Comparison of ENCODE assay signal across 17 mouse cellular contexts in the genomic region with DNA sequence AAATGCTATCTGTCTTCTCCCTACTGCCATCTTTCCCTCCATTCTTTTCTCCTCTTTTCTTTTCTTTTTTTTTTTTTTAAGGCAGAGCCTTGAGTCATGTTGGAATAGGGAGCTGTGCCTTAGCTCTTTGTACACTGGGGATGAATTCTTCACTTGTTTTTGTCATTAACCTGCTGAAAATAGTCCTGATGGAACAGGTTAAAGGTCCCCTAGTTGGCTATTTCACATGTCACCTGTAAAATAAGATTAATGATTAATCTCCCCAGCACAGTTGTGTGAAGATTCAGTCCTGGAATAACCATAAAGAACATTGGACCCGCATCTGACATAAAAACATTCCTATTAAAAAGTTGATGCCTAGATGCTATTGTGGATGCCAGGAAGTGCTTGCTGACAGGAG.
"Had no signal": no experiment of that assay in that cellular context is flagged by ENCODE, and none has a peak within 500 bp of the region (broad histone marks: within the 10 kb centered on the region; RNA-seq: fewer than 3 reads in every experiment).

No protein-coding gene starts in this region.

- H3K4me3 ChIP-seq: limb, embryonic 10.5 days; limb, embryonic 13.5 days; liver, embryonic 15.5 days; midbrain, embryonic 13.5 days had no signal

- DNase-seq: lung, adult 2 months; lung, postnatal 14 days; right cerebral cortex, adult 18-20 months; right cerebral cortex, postnatal 14 days; right cerebral cortex, postnatal 4 days; thymus, adult 2 months; thymus, postnatal 14 days; thymus, postnatal 4 days had no signal

- ATAC-seq: hindbrain, postnatal 0 days; inflammation-experienced regulatory T-cells, adult 6 months; midbrain, embryonic 13.5 days had no signal

- H3K4me2 ChIP-seq: limb, embryonic 13.5 days; liver, embryonic 11.5 days; liver, embryonic 15.5 days; midbrain, embryonic 13.5 days had no signal

- H3K36me3 ChIP-seq: limb, embryonic 10.5 days; limb, embryonic 13.5 days; liver, embryonic 15.5 days; midbrain, embryonic 13.5 days had no signal

- H3K9ac ChIP-seq: limb, embryonic 13.5 days; liver, embryonic 15.5 days; midbrain, embryonic 13.5 days had no signal

- H3K27ac ChIP-seq: hindbrain, postnatal 0 days; limb, embryonic 10.5 days; limb, embryonic 13.5 days; liver, embryonic 15.5 days; macrophage; midbrain, embryonic 13.5 days; stomach, postnatal 0 days had no signal

- H3K4me1 ChIP-seq: limb, embryonic 10.5 days; limb, embryonic 13.5 days; liver, embryonic 15.5 days; midbrain, embryonic 13.5 days had no signal

- H3K9me3 ChIP-seq: limb, embryonic 10.5 days; limb, embryonic 13.5 days; liver, embryonic 15.5 days; midbrain, embryonic 13.5 days had no signal

- H3K27me3 ChIP-seq: limb, embryonic 13.5 days; liver, embryonic 15.5 days; midbrain, embryonic 13.5 days had no signal
